Mouse (Mus musculus) ovary, adult 10 weeks (tissue): ENCODE data around the gene Wfikkn1. TPM values are rescaled to one million over a fixed set of nuclear protein-coding genes. Genes with fewer than 3 reads are reported as not detected.

Experiments
- polyA plus RNA-seq: library from polyadenylated mRNA; stranded (reverse); fragments of 350-450 nt; fragmentation: Illumina TruSeq; extraction: RNeasy Lipid Tissue Mini Kit (QIAGEN cat#74804); gene quantifications from one replicate; pipeline ENCODE4 v1.2.3, GENCODE M21; 2014

Gene Wfikkn1
- not detected for polyA plus RNA-seq

DNA sequence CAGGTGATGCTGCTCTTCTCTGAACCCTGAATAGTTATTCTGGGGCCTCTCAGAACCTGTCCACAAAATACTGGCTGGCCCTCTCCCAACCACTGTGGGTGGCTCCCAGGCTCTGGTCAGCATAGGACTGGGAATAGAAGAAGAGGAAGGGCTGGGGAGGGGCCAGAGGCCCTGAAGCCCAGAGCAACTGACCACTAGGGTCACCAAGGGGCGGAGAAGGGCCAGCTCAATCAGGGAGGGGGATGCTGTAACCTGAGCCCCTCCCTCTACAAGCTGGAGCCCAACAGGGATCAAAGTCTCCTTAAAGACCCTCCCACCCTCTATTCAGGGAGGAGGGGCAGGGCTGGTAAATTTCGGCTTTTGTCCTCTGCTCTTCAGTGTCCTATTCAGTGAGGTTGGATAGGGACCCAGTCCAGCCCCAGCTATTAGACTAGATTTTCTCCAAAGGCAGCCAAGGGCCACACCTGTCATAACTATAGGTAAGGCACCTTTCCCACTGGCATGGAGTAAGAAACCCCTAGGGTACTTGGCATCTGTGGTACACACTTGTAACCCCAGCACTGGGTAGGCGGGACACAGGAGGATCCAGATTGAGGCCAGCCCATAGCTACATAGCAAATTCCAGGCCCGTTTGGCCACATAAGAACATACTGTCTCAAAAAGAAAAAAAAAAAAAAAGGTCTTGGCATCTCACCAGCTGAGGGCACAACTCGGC, at the start of gene Wfikkn1:
Gene Wfikkn1, minus strand, starts transcription at position 663 of the 715 bp plus-strand sequence.

GRCm38 (mm10) chr17:25919144-25919785, 38.6 kb upstream of the Wfikkn1 start, which contains the start of gene Rab40c:
Rab40c (minus strand) TSS chr17:25919727.

DNA sequence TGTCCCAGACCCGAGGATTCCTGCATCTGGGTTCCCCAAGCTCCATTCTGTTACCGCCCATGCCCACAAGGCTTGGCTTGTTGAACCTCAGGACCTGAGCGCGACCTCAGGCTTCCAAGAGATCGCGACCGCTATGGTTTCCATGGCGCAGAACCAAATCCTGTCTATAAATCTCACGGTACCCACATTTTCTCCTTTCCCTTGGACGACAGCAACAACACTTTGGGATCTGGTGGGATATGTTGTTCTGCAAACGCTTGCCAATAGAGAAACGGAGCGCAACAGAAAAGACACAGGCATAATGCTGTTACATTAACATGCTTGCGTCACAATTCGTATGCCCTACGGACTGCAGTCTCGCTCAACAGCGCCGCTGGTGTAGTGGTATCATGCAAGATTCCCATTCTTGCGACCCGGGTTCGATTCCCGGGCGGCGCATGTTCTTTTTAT, 5.9 kb downstream of the Wfikkn1 start, which contains the start of gene Mettl26:
Gene Mettl26, plus strand, starts transcription at position 354 of the 450 bp plus-strand sequence.

GRCm38 (mm10) chr17:25868601-25869191, 12.0 kb downstream of the Wfikkn1 start, which contains the start of gene Mcrip2:
Mcrip2 (minus strand) TSS chr17:25868764.

GRCm38 (mm10) chr17:25860832-25861703, 19.6 kb downstream of the Wfikkn1 start, which contains the start of gene Wdr90:
Wdr90 (minus strand) TSS chr17:25861501.

DNA sequence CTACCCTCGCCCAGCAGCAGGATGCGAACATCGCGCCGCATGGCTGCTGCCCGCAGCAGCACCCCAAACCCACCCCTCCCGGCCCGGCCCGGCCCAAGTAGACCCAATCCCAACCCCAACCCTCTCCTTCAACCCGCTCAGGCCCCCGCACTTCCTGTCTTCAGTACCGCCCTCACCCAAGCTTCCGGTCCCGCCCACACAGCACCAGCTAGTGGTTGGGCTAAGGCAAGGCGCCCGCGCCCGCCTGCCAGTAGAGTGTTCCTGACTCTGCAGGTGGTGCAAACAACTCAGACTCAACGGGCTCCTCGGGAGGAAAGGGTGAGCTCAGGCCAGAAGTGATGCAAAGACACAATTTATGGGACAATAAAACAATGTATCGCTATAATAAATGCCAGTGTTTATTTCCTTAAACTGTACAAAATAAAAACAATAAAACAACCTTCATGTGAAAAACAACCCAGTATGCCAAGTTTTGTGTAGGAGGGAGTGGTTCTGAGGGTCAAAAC, 36.2 kb downstream of the Wfikkn1 start, which contains the start of gene Rhot2:
Gene Rhot2, minus strand, starts transcription at position 456 of the 506 bp plus-strand sequence.

DNA sequence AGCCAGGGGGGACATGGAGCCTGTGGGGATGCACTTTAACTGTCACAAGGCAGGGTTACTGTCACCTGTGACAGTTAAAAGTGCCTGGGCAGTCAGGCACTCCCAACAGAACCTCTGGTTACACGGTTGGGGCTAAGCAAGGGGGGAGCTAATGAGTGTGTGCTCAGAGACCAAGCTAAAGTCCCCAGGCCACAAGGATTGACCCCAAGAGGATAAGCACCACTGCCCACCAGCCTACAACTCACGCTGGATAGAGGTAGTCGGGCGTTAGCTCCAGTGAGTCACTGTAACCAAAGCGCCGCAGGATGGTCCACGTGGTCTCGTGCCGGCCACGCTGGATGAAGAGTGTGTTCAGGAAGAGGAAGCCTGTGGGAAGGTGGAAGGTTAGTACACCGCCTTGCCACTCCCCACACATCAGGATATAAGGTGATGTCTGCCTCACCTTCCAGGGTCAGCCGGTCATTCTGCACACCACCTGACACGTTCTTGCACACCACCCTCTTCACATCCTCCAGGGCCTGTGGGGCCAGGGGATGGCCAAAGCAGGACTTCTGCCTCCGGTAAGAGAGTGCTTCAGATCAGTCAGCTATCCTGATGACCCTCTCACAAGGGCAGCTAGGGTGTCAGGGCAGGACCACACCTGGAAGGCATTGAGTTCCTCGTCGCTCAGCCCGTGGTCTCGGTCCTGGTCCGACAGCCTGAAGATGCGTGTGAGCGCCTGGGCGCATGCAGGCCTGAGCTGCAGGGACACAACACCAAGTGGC, 39.4 kb downstream of the Wfikkn1 start, which contains the start of gene Gm20683:
Gene Gm20683, minus strand, starts transcription at position 647 of the 764 bp plus-strand sequence.

DNA sequence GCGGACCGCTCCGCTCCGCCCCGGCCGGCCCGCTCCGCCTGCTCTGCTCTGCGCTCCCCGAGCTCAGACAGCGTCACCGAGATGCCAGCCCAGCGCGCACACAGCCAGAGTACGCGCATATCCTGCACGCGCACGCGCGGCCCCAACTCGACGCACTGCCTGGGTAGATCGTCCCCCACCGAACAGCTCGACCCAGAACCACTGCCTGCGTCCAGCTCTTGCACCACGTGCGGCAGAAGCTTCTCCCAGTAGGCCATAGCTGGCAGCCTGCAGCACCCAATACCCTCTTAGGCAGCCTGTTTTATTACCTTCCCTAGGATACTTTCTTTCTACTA, 43.6 kb downstream of the Wfikkn1 start, which contains the start of gene Rhbdl1:
Gene Rhbdl1, minus strand, starts transcription at position 220 of the 335 bp plus-strand sequence.

GRCm38 (mm10) chr17:25833291-25833663, 47.4 kb downstream of the Wfikkn1 start, which contains the start of gene Stub1:
Stub1 (minus strand) TSS chr17:25833404.

GRCm38 (mm10) chr17:25828712-25829557, 51.7 kb downstream of the Wfikkn1 start, which contains the start of gene Jmjd8:
Jmjd8 (plus strand) TSS chr17:25828867.

Other genes starting within 250 kb of the Wfikkn1 start
- gene Gng13, start 163.7 kb downstream of the Wfikkn1 start, polyA plus RNA-seq = not detected
- gene Chtf18, start 153.4 kb downstream of the Wfikkn1 start, polyA plus RNA-seq = not detected
- not detected for gene Rpusd1, start 153.2 kb downstream of the Wfikkn1 start, polyA plus RNA-seq
- gene Mslnl, start 144.8 kb downstream of the Wfikkn1 start, polyA plus RNA-seq = not detected
- 2.0 TPM for gene Msln, start 126.5 kb downstream of the Wfikkn1 start, polyA plus RNA-seq
- gene Narfl, start 107.1 kb downstream of the Wfikkn1 start, polyA plus RNA-seq = 0.80 TPM
- gene Haghl, start 95.2 kb downstream of the Wfikkn1 start, polyA plus RNA-seq = 1.4 TPM
- gene Ccdc78, start 94.3 kb downstream of the Wfikkn1 start, polyA plus RNA-seq = 0.43 TPM
- gene Fam173a, start 88.0 kb downstream of the Wfikkn1 start, polyA plus RNA-seq = not detected
- gene AC134908.4, start 85.2 kb downstream of the Wfikkn1 start, polyA plus RNA-seq = not detected
- gene Metrn, start 83.7 kb downstream of the Wfikkn1 start, polyA plus RNA-seq = 0.26 TPM
- 0.94 TPM for gene Fbxl16, start 71.8 kb downstream of the Wfikkn1 start, polyA plus RNA-seq
- 0.29 TPM for gene Wdr24, start 57.2 kb downstream of the Wfikkn1 start, polyA plus RNA-seq
- gene Jmjd8, start 52.0 kb downstream of the Wfikkn1 start, polyA plus RNA-seq = 1.5 TPM
- 2.7 TPM for gene Stub1, start 47.5 kb downstream of the Wfikkn1 start, polyA plus RNA-seq
- not detected for gene Rhbdl1, start 43.6 kb downstream of the Wfikkn1 start, polyA plus RNA-seq
- gene Gm20683, start 39.1 kb downstream of the Wfikkn1 start, polyA plus RNA-seq = not detected
- 8.3 TPM for gene Rhot2, start 36.0 kb downstream of the Wfikkn1 start, polyA plus RNA-seq
- 1.0 TPM for gene Wdr90, start 19.4 kb downstream of the Wfikkn1 start, polyA plus RNA-seq
- gene Mcrip2, start 12.1 kb downstream of the Wfikkn1 start, polyA plus RNA-seq = not detected
- gene Mettl26, start 5.8 kb downstream of the Wfikkn1 start, polyA plus RNA-seq = 10.6 TPM
- 1.1 TPM for gene Rab40c, start 38.9 kb upstream of the Wfikkn1 start, polyA plus RNA-seq
- gene Pigq, start 64.1 kb upstream of the Wfikkn1 start, polyA plus RNA-seq = 27.4 TPM
- 0.29 TPM for gene Nhlrc4, start 64.1 kb upstream of the Wfikkn1 start, polyA plus RNA-seq
- not detected for gene A930017K11Rik, start 71.7 kb upstream of the Wfikkn1 start, polyA plus RNA-seq
- 0.51 TPM for gene Capn15, start 104.9 kb upstream of the Wfikkn1 start, polyA plus RNA-seq
- 2.5 TPM for gene Rab11fip3, start 188.7 kb upstream of the Wfikkn1 start, polyA plus RNA-seq
- gene Decr2, start 209.5 kb upstream of the Wfikkn1 start, polyA plus RNA-seq = 15.7 TPM
- 2.2 TPM for gene Nme4, start 214.7 kb upstream of the Wfikkn1 start, polyA plus RNA-seq
- 0.88 TPM for gene Tmem8, start 232.4 kb upstream of the Wfikkn1 start, polyA plus RNA-seq
- 7.3 TPM for gene Mrpl28, start 242.6 kb upstream of the Wfikkn1 start, polyA plus RNA-seq